Mouse (Mus musculus) heart, postnatal 0 days (tissue): Measurements from ENCODE around the gene Ankmy1.

Experiments used
- CTCF ChIP-seq: IDR thresholded peaks from 2 replicates; pipeline ENCODE4 v1.5.1; 2016; ENCODE audit warnings: antibody characterized with exemption, control low read depth, low read depth
- EP300 ChIP-seq: IDR thresholded peaks from 2 replicates; pipeline ENCODE4 v1.6.1; 2016; ENCODE audit warnings: antibody characterized with exemption, low read depth

DNA sequence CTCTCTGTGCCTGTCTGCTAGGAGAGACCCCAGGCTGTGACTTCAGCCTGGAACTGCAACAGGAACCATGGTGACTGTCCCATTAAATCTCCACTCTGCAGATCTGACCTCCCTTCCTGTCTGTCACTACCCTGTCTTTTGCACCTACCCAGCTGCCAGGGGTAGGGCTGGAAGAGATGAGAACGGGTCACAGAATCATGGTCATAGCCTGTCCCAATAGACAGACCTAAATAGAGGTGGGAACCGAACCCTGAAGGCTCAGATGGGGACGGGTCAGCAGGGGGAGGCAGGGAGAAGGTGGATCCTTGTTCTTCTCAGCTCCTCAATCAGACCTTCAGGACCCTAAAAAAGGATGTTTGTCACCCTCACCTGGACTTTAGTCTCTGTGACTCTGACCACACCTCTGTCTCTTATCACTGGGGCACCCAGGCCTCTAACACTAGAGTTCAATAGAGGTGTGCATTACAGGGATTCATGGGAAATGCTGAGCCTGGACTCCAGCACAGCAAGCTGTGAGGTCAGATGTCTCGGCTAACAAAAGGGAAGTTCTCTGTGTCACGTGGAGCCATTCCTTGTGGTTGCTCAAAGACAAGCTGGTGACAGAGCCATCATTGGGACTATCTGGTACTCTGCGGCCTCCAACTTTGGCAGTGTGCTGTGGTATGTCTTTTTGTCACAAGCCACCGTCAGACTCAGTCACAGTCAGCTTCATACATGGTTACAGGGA is 17.9 kb upstream of the Ankmy1 start:
- TF ChIP-seq CTCF (no peak), EP300 (no peak)
